Mouse (Mus musculus): ENCODE measurements at regions not wholly inside any gene's neighbourhood (a gene's known extent, or its start where the extent isn't known, plus 50 kb on each side); places are given as distances from the start of the nearest gene placed in this dataset.

DNA sequence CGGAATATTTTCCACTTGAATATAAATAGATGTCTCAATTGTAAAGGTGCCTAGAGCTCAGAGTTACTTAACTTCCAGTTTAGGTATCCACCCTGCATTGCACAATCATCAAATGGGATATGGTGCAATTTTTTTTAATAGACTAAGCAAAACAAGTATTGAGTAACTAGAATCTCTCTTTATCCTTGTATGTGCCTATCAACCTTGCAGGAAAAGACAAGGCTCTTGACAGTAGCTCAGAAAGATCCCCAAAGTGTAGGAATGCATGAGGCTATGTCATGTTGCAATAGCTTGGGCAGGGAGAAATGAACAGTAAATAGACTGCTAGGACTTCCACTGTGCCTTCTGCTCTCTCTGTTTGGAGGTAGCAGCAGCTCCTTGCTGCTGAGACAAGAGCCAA lies 225.6 kb upstream of the Trib2 start:
- intact Hi-C loops (cut with DNase I): no loop called here
- DNase-seq: no peak

DNA sequence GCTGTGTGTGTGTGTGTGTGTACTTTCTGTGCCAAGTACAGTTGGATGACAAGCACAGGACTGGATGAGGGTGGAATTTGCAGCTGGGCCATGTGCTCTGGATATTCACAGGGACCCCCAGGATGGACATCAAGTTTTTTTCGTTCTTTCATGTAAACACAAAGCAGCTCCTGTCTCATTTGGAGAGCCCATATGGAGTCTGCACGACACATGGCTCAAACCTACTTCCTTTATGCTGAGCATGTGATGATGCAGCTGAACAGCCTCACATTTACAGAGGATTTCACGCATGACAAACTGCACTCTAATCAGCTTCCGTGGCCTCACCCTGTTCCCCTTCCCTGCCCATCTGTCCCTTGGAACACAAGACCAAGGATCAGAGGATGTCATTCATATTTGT lies 224.4 kb upstream of the Trib2 start:
- DNase-seq: no peak
- intact Hi-C loops (cut with DNase I): no loop called here

DNA sequence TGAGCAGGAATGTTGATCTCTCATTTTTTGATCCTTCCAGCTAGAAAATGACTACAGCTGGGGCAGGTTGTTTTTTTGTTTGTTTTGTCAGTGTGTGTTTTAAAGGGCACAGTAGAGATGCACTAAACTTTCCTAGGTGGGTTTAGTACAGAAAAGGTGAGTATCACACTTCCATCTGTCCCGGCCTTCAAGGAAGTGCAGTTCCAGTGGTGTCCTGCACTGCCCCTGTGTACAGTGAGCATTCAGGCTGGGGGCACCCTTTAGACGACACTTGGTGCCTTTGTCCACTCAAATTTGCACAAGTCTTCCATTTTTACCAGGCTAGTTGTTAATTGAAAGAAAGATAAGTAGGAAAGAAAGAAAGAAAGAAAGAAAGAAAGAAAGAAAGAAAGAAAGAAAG lies 218.8 kb upstream of the Trib2 start:
- no peak for DNase-seq
- intact Hi-C loops (cut with DNase I): no loop called here

DNA sequence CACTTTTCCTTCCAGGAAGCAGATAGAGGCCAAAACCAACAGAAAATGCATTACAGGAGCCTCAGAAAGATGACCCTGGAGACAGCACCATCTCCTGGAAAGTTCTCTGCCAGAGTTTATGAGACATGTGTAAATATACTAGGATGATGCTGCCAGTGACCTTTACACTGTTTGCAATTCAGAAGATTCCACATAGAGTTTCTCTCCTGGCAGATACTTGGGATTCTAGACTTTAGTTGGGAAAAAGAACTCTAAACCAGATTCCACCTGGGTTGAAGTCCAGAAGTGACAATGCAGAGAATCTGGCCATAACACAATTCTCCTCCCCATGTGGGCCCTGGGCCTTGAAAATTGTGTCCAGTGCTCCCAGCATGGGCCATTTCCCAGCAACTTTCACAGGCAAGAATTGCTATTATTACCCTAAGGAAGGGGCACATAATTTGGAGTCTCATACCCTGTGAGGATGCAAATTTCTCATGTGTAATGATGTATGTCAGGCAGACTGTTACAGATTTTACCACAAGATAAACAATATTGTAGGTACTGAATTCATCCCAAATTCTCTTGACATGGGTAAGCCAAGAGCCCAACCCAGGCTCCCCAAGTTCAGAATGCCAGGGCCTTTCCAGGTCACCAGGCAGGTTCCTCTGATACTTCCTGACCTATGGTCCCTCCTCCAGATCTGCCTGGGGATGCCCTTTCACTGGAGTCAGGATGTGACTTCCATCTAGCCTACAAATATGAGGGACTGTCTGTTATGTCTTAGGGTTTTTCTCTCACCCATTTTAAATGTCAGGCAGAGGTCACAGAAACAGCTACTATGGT lies 218.2 kb upstream of the Trib2 start:
- intact Hi-C loops (cut with DNase I): no loop called here
- no peak for DNase-seq

DNA sequence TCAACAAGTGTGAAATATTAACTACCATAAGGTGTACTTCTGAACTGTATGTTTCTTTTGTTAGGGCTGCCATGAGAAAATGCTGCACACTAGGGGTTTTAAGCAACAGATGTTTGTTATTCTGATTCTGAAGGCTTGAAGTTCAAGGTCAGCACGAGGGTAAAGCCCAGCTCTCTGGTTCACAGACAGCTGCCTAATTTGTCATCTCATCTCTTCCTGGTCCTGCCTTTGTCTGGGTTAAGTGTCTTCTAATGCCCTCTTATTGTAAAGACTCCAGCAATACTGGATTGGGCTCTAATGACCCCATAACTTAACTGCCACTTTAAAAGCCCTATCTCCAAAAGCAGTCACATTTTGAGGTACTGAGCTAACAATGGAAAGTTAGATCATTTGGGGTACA lies 209.9 kb upstream of the Trib2 start:
- intact Hi-C loops (cut with DNase I): no loop called here
- no peak for DNase-seq

DNA sequence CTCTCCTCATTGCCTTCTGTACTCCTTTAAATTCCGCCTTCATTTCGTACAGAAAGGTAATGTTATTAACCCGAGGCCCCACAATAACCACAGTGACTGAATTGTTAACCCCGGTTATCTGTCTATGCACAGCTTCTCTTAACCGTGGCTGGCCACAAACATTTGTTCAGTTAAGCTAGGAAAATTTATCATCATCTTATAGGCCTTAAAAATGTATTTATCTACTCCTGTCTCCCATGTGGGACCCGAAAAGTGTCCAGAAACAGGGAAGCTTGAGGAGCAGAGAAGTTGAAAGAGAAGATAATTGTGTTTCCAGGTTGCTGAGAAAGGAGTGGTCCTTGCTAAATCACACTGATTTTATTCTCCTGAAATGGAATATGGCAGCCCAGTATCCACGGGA lies 206.6 kb upstream of the Trib2 start:
- DNase-seq: no peak
- intact Hi-C loops (cut with DNase I): no loop called here

DNA sequence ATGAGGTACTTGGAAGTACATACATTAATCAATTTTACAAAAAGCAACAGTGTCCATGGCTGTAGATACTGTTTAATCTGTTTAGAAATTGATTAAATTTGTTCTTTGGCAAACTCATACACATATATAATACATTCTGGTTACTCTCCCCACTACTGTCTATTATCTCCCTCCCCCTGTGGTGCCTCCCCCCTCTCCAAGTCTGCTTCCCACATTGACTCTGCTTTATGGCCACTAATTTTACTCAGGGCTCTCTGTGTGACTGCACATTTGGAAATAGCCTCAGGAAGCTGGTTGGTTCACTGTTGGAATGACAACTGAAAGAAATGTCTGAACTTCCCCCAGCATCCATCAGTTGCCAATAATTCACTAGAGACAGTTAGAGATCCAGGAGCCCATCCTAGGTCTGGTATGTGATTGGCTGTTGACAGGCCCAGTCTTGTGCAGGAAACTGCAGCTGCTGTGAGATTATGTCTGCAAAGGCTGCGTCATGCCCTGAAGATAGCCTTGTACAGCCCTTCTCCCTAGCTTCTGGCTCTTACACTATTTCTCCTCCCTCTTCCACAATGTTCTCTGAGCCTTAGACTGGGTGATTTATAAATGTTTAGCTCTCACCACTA lies 204.6 kb upstream of the Trib2 start:
- intact Hi-C loops (cut with DNase I): no loop called here
- peak in 1 of 2 experiments; percentile 27 for DNase-seq

DNA sequence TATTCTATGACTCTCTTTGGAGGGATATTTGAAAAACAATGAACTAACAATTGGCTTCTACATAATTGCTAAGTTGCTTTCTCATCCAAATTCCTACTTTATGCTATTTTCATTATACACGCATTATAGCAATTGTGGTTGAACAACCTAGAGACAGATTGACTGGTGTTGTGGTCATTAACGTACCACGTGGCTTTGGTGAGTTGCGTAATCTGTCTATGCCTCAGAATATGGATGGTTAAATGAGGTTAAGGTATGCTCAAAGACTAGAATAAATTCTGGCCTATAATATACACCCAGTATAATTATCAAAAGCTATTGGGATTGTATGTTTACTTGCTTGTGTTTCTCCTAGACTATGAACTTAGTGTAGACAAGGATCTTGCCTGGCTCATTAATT lies 201.5 kb upstream of the Trib2 start:
- DNase-seq: no peak
- intact Hi-C loops (cut with DNase I): loop anchor here (10.0 kb wide), 1 partner anchor 483 kb away; no protein-coding TSS in a partner anchor

DNA sequence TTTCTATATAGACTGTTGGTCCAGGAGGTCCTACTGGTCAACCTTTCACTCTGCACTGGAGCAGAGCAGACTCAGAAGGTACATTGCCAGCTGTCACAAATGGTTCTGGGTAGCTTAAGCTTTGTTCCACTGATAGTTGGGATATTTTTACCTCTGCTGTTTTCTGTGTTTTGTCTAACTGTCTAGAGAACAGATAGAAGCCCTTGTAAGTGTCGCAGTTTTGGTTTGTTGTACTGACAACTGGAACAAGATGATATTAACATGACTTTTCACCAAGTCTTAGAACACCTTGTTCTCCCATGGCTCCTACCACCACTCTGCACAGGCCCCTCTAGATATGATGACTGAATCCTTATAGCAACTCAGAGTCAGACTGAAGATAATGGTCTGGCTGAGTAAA lies 199.9 kb upstream of the Trib2 start:
- intact Hi-C loops (cut with DNase I): loop anchor here (10.0 kb wide), 1 partner anchor 482 kb away; no protein-coding TSS in a partner anchor
- DNase-seq: no peak

DNA sequence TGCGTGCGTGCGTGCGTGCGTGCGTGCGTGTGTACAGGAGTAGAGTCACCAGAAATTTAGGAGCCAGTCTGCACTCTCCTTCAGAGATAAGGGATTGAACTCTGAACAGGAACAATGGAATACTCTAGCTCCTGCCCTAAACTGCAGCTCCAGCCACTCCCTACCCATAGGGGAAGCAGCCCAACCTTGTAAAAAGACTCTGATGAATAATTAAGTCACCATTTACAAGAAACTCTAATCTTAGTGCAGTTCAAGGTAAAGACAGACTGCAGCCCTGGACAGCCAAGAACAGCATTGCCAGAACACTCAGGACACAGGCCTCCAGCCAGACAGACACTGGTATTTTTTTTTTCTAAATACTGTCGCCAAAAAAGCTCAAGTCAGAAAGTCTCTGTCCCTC lies 198.9 kb upstream of the Trib2 start:
- peak in 1 of 2 experiments; percentile 22 for DNase-seq
- intact Hi-C loops (cut with DNase I): loop anchor here (10.0 kb wide), 1 partner anchor 481 kb away; no protein-coding TSS in a partner anchor

DNA sequence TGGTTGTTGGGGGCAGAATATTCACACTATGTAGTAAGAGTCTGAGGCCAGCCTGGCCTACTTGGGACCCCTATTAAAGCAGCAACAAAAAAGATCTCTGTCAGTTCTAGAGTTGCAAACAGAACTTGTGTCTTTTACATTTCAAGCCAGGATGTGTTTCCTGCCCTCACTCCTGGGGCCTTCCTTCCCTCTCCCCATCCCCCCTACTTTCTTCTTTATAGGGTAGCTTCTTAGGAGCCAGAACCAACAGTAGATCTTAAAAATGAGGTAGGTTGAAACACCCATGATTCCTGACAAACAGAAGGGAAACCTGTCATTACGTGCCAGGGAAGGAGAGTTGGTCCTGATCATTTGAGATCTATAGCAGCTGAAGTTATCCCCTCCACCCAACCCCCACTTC lies 198.0 kb upstream of the Trib2 start:
- intact Hi-C loops (cut with DNase I): loop anchor here (5.0 to 10.0 kb wide), 3 partner anchors 162 to 480 kb away; no protein-coding TSS in a partner anchor

DNA sequence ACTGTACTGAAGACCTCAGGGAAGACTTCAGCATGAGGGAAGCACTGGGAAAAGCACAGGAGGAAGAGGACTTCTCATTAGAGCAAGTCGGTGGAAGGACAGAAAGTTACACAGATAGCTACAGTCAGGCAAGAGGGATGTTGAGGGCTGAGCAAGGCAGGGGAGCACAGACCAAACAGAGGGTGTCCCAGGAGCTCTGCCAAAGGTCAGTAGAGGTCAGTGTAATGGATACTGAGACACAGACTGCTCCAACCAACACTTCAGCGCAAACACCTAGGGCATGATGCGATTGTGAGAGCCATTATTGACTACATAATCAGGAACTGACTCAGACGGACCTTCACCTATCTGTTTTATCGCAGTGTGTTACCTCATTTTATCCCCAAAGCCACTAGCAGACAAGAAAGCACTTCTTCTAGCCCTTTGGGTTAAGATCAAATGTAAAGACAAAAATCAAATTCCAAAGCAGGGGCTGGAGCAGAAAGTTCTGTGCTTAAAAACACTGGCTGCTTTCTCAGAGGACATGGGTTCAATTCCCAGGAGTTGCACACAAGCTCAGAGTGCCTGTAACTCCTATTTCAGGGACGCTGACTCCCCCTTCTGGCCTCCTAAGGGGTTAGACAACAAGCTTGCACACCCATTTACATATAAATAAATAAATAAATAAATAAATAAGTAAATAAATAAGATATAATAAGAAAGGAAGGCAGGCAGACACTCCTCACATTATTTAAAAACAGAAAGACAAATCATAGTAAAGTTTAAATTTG lies 197.3 kb upstream of the Trib2 start:
- intact Hi-C loops (cut with DNase I): loop anchor here (5.0 to 10.0 kb wide), 3 partner anchors 162 to 479 kb away; no protein-coding TSS in a partner anchor
- no peak for DNase-seq

More for the DNA sequence above, 198.0 kb upstream of the Trib2 start:
- DNase-seq: no peak

DNA sequence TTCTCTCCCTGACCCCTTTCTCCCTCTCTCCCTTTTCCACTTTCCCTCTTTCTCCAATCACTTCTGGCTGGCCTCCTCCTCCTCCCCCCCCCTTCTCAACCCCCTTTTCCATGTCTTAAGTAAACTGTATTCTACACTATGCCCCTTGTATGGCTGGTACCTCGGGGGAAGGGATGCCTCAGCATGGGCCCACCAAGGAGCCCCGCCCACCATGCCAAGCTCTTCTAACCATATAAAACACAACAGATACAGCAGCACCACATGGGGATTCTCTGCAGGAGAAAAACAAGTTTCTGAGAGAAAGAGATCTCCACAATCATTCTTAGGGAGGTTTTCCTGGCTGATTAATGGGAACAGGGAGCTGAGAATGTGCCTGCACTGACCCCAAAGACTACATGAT lies 196.6 kb upstream of the Trib2 start:
- intact Hi-C loops (cut with DNase I): loop anchor here (5.0 to 10.0 kb wide), 3 partner anchors 161 to 479 kb away; no protein-coding TSS in a partner anchor
- DNase-seq: no peak

DNA sequence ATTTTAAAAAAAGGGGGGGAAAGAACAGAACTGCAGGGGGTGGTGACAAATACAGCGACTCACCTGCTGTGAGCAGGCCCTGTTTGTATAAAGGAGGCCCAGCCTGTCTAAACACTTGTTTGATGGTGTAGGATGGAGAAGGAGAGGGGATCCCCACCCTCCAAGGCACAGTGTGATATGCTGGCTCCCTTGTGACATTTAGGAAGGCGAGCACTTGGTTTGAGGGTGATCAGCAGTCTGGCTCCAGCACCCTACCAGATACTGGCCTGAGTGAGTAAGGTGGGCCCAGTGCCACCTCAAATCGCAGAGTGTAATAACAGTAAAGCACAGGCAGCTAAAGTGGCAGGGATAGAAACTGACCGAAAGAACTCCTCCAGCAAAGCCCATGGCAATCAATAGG lies 195.4 kb upstream of the Trib2 start:
- intact Hi-C loops (cut with DNase I): loop anchor here (5.0 to 10.0 kb wide), 3 partner anchors 160 to 477 kb away; no protein-coding TSS in a partner anchor

DNA sequence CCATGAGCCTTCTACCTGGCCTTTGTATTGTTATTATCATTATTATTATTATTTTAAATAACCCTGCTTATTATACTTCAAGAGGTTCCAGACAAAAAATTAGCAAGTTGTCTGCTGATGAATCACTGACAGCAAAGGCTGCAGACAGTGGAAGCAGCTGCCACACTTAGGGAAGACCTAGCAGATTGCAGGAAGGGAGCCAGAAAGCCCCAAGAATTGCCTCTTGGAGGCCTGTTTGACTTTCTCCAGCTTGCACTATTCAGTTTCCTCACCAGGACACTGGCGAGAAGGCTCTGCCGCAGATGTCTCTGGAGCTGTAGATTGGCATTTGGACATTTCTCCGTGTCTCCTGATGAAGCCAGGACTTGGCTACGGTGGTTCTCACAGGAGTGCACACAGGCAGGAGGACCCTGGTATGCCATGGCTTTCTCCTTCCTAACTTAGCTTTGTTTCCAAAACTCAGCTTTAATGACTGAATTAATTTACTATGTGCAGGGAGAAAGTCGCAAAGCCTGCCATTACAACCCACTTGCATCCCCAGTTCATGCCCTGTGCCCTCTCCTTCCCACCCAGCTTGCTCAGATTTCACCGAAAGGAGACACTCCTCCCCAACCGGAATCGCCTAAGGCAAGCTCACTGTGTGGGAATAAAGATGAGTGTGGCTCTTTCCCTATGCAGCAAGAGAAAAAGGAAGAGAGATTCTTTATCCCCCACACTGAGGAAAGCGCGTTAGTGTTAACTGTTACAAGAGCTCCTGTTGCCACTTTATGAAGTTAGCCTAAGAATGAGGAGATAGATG lies 193.3 kb upstream of the Trib2 start:
- peak in 1 of 2 experiments; percentile 18 for DNase-seq
- intact Hi-C loops (cut with DNase I): loop anchor here (5.0 to 10.0 kb wide), 6 partner anchors 142 to 522 kb away; no protein-coding TSS in a partner anchor

More for the DNA sequence above, 195.4 kb upstream of the Trib2 start:
- no peak for DNase-seq

DNA sequence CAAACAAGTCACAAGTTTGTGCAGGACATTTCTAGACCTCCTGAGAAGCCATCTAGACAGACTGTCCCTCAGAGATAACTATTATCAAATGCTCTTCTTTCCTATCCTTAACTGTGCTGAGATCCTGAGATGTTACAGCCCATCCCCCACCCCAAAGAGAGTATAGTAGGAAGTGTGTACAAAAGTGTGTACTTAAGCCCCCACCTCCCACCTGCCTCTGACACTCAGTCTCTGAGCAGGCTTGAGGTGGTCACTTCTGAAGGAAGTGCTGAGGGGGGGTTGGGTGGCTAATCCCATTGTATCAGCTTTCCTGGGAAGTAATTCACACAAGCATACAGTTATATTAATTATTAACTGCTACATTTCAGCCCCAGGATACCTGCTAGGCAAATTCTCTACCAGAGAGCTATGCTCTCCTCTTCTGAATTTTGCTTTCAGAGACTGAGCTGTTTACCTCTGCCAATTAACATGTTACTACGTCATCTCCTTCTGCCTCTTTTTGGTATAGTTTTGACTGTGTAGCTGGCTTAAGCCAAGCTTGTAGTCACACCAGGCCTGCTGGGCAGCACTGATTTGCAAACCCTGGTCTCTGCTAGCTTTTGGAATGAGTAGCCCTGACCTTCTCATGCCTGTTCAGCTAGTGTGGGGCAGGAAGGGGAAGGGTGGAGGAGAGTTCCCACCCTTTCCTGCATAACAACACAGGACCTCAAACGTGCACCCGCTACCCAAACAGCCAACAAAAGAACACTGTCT lies 192.2 kb upstream of the Trib2 start:
- intact Hi-C loops (cut with DNase I): loop anchor here (5.0 kb wide), 3 partner anchors 143 to 523 kb away; no protein-coding TSS in a partner anchor
- peak; percentile 45 to 57 for DNase-seq

DNA sequence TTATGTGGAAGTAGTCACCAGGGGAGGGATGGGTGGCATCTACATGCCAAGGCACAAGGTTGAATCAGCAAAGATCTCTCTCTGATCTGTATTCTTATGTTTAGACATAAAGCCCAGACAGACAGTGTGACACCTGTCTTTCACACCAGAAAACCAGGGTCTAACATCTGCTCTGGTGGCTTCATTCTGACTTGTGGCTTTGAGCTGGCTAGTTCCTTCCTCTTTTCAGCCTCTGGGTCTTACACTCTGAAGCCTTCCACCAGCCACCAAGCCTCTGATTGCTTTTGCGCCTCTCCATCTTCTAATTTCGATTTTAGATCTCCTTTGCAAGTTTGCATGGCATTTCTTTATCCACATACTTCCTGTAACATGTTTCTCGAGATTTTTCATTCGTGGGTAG lies 191.5 kb upstream of the Trib2 start:
- intact Hi-C loops (cut with DNase I): loop anchor here (5.0 kb wide), 3 partner anchors 144 to 524 kb away; no protein-coding TSS in a partner anchor
- peak in 1 of 2 experiments; percentile 17 for DNase-seq

DNA sequence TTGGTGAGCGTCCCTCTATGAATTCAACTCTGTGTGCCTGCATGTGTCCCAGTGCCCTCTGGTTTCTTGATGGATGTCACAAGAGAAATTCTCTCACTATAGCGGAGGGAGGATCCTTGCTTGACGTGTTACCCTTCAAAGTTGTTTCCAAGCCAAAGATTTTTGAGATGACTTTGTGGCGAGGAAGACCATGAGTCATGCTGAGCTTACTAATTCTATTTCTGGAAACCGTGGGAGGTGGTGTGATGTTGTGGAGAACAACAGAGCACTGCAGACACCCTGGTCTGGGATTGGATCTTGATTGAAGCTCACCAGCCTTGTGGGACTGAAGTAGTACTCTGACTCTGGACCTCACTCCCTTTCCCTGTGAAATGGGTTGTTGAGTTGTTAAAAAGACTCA lies 190.0 kb upstream of the Trib2 start:
- intact Hi-C loops (cut with DNase I): loop anchor here (2.0 to 5.0 kb wide), 4 partner anchors 146 to 526 kb away; partner anchors contain the start of gene Trib2
- DNase-seq: peak in 1 of 2 experiments; percentile 30

DNA sequence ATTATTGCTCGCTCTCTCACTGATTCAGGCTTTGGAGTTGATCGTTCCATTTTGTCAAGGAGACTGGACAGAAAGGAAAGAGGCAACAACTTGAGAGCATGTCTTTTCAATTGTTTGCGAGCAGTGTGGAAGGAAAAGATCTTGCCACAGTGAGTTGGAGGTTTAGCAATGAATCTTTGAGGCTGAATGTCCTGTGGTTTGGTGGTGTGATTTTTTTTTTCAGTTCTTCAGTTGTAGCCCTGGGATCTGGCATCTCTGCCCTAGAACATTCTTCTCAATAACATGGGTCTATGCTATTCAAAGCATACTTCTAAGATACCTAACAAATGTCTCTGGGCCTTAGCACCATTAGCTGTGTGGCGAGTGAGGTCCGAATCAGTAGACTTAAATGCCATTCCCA lies 189.6 kb upstream of the Trib2 start:
- intact Hi-C loops (cut with DNase I): loop anchor here (2.0 to 5.0 kb wide), 4 partner anchors 146 to 526 kb away; partner anchors contain the start of gene Trib2

More for the DNA sequence above, 189.6 kb upstream of the Trib2 start:
- DNase-seq: no peak

Measured in heart, postnatal 36 days (tissue).